Mouse (Mus musculus): ENCODE measurements around the gene Klhl30. TPM values are rescaled to one million over a fixed set of nuclear protein-coding genes. Genes with fewer than 3 reads are reported as not detected.
A peak's percentile ranks its signal among the peaks of the same experiment; 100 is the strongest.

The Klhl30 gene
- polyA plus RNA-seq (2015; fragmentation: Nextera tagmentation; extraction: Ambion mirVana): 0.44 and 0.53 TPM in 2 replicates

DNA sequence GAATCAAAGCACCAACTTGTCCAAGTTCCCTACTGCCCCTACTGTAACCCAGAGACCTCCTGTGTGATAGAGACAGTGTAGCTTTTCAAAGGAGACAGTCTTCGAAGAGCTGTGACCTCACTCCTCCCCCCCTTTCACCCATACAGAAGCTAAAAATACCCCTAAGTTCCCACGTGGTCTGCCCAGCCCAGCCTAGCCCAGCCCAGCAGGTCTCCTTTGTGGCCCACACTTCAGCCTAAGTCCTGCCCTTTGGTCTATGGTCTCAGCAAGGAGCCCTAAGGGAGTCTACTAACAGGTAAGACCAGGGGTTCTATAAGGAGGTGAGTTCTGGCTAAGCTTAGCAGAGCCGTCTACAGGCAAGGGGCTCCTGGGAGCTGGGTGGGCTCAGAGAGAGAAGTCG is at the start of gene Klhl30:
TSS of gene Klhl30 (plus strand) at position 176 of the 400 bp plus-strand sequence.
- no peak within 1 kb of the TSS for H3K4me2 ChIP-seq (replicated peaks)
- H3K9me3 ChIP-seq: no peaks in the 10 kb centered on the region
- no peak for ATAC-seq
- H3K4me3 ChIP-seq (replicated peaks): no peak within 1 kb of the TSS
- WGBS: 59% methylated on average over 4 of the region's 4 CpGs
- no peak within 1 kb of the TSS for H3K9ac ChIP-seq
- no peak within 1 kb of the TSS for H3K27ac ChIP-seq
- H3K4me1 ChIP-seq (replicated peaks): no peaks in the 10 kb centered on the region
- H3K27me3 ChIP-seq (replicated peaks): peaks cover 11% of the 10 kb centered on the region
- H3K36me3 ChIP-seq: no peaks in the 10 kb centered on the region

DNA sequence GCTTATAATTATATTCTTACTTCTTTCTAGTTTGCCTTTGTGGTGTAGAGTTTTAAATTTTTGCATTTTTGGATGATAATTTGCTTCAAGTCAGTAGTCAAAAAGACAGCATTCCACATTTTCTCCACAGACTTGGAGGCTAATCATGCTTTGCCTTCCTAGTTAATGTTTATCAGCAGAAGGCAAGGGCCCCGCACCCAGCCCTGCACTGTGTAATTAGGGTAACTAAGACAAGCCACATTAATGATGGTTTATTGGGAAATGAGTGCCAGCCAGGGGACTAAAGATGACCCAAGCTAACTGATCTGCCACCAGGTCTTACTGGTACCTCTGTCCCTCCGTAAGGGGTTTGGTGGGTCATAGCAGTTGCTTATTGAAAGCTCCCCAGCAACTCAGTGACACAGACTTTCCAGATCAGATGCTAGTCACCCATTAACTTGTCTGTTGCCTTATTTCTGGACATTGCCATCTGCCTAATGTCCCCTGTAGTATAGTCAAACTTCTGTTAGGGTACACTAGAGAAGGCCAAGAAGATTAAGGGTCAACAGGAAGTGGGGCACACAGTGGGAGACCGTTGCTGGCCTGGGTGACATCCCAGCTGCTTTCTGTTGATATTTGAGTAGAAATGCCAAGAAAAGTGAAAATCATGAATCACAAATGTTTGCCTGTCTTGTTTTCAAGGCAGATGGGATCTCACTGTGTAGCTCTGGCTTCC is 49.5 kb upstream of the Klhl30 start:
- WGBS: 43% methylated on average over 3 of the region's 3 CpGs
- peak overlapping the region; percentile 11; the same call in 1 of the 2 replicates for H3K27ac ChIP-seq
- H3K9ac ChIP-seq: no peak overlapping the region

DNA sequence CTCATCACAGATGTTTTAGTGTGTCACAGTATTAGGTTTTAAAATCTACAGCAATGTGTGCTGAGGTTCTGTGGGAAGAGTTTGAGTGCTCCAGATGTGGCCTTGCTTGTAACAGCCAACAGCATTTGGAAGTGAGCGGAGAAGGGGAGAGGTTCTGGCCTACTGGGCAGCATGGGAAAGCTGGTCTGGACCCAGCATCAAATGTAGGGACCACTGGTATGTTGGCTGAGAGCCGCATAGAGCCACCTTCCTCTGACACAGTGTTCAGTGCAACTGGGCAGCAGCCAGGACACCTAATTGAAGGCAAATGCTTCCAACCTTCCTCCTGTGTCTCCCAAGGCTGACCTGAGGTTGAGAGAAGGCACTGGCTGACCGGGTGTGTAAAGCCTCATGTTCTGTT is 48.8 kb upstream of the Klhl30 start:
- Histone ChIP-seq H3K27ac (0 out of 2 replicates have a peak overlapping the region, but pooled peaks have one; percentile 27), H3K4me1 (replicated peaks) (peaks cover 19% of the 10 kb centered on the region), H3K4me3 (replicated peaks) (no peak overlapping the region), H3K4me2 (replicated peaks) (no peak overlapping the region), H3K27me3 (replicated peaks) (no peaks in the 10 kb centered on the region), H3K9ac (no peak overlapping the region), H3K9me3 (no peaks in the 10 kb centered on the region), H3K36me3 (0 out of 2 replicates have a peak, but pooled peaks cover 7% of the 10 kb centered on the region)
- ATAC-seq: no peak
- WGBS: 79% methylated on average over 3 of the region's 3 CpGs

More for the DNA sequence above, 49.5 kb upstream of the Klhl30 start:
- no peak for ATAC-seq
- Histone ChIP-seq H3K4me3 (replicated peaks) (no peak overlapping the region), H3K9me3 (no peaks in the 10 kb centered on the region), H3K4me2 (replicated peaks) (no peak overlapping the region), H3K4me1 (replicated peaks) (peaks cover 19% of the 10 kb centered on the region), H3K36me3 (0 out of 2 replicates have a peak, but pooled peaks cover 7% of the 10 kb centered on the region), H3K27me3 (replicated peaks) (no peaks in the 10 kb centered on the region)

DNA sequence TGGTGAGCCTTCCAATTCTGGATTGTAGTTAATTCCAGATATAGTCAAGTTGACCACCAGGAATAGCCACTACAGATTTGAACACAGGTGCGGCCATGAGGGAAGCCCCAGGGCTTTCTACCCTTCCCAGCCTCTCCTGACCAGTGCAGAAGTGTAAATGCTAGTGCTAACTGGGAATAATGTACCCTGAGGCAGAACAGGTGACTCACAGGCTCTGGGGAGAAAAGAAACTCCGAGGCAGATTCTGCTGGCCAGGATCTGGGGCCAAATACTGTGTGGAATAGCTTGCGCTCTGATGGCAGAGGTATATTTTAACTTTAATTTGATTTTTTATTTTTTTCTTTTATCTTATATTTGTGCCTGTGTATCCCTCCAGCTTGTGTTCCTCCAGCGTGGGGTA is 46.2 kb upstream of the Klhl30 start:
- Histone ChIP-seq H3K27me3 (replicated peaks) (no peaks in the 10 kb centered on the region), H3K4me2 (replicated peaks) (no peak overlapping the region), H3K9ac (no peak overlapping the region), H3K36me3 (peaks cover 22% of the 10 kb centered on the region), H3K27ac (no peak overlapping the region), H3K4me3 (replicated peaks) (no peak overlapping the region), H3K9me3 (no peaks in the 10 kb centered on the region), H3K4me1 (replicated peaks) (peaks cover 11% of the 10 kb centered on the region)
- no peak for ATAC-seq
- WGBS: 91% methylated on average over 4 of the region's 4 CpGs

DNA sequence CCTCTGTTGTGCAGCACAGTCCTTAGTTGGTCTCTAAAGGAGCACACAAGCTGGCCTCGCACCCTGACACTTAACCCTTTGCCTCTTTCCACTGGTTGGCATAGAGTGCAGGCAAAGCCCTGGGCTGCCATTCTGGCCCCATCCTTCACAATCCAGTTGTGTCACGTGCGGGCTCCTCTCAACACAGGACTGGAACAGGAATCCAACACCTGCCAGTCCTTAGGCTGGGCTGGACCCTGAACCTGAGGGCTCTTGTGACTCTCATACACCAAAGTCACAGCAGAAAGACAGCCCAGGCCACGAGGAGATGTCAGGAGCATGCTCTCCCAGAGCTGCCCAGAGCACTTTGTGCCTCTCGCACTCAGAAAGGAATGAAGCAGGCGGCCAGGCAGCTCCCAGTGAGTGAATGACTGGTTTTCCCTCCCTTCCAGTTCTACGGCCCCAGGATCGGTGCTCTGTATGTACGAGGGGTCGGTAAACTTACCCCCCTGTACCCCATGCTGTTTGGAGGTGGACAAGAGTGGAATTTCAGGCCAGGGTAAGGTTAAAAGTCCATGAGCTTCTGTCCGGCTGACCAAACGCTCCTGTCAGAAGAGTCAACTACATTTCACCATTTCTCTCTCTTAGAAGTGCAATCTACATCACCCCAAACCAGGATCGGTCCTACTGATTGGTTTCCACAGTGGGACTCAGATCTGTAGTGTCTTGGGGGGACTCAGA is 41.3 kb upstream of the Klhl30 start:
- Histone ChIP-seq H3K9me3 (no peaks in the 10 kb centered on the region), H3K4me3 (replicated peaks) (no peak overlapping the region), H3K36me3 (peaks cover 22% of the 10 kb centered on the region), H3K27ac (no peak overlapping the region), H3K9ac (no peak overlapping the region), H3K27me3 (replicated peaks) (no peaks in the 10 kb centered on the region), H3K4me1 (replicated peaks) (no peaks in the 10 kb centered on the region), H3K4me2 (replicated peaks) (no peak overlapping the region)
- 93% methylated on average over 13 of the region's 13 CpGs for WGBS
- ATAC-seq: no peak

DNA sequence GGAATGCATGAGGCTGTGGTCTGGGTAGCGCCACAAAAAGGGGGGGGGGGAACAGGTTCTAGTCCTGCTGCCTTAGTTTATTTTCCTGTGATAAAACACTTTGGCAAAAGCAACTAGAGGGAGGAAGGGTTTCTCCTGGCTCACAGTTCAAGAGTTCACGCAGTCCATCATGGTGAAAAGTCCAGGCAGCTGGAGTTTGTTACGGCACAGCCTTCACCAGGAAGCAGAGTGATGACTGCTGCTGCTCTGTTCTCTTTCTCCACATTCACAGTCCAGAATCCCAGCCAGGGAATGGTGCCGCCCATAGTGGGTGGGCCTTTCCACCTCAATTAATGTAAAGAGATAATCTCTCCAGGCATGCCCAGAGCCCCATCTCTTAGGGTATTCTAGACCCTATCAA is 38.5 kb upstream of the Klhl30 start:
- H3K27ac ChIP-seq: no peak overlapping the region
- ATAC-seq: no peak
- no peak overlapping the region for H3K4me2 ChIP-seq (replicated peaks)
- H3K27me3 ChIP-seq (replicated peaks): no peaks in the 10 kb centered on the region
- no peak overlapping the region for H3K9ac ChIP-seq
- H3K4me3 ChIP-seq (replicated peaks): no peak overlapping the region
- no peaks in the 10 kb centered on the region for H3K4me1 ChIP-seq (replicated peaks)
- peaks cover 15% of the 10 kb centered on the region for H3K36me3 ChIP-seq
- no peaks in the 10 kb centered on the region for H3K9me3 ChIP-seq
- 76% methylated on average over 4 of the region's 4 CpGs for WGBS

DNA sequence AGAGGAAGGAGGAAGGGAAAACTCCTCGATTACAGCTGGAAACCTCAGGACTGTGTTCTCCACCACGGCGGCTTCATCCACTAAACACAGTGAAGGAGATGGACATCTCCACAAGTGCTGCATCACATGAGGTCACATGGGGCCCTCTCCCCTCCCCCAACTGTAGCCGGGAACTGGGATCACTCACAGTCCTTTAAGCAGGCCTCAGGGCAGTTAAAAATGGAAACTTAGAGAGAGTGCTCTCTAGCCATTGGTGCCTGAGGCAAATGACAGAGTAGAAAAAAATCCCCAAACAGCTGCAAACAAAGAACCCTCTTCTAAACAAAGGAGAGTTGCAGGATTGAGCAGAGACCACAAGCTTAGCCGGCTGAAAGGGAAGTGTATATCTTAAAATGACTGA is 37.6 kb upstream of the Klhl30 start:
- Histone ChIP-seq H3K9ac (no peak overlapping the region), H3K4me2 (replicated peaks) (no peak overlapping the region; the same call in 1 of the 2 replicates), H3K4me1 (replicated peaks) (no peaks in the 10 kb centered on the region), H3K4me3 (replicated peaks) (no peak overlapping the region), H3K9me3 (no peaks in the 10 kb centered on the region), H3K27ac (peak overlapping the region; percentile 45; the same call in 1 of the 2 replicates), H3K36me3 (peaks cover 10% of the 10 kb centered on the region), H3K27me3 (replicated peaks) (no peaks in the 10 kb centered on the region)
- peak; percentile 22; the same call in 1 of the 2 replicates for ATAC-seq
- 38% methylated on average over 5 of the region's 5 CpGs for WGBS

DNA sequence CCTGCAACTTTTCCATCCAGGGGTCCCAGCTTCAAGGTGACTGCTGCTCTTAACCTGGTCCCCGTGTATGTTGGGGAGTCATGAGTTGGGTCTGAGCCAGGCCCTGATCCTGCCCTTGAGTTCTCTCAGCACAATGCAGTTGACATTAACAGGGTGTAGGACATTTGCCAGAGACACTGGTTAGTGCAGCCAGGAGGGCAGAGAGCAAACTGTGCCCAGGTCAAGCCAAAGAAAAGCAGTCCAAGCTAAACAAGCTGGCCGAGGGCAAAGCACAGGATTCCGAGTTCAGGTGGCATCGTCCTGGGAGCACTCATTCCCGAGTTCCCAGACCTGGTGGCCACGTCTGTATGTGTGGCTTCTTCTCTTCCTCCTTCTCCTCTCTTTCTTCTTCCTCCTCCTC is 33.2 kb upstream of the Klhl30 start:
- H3K4me1 ChIP-seq (replicated peaks): 0 out of 2 replicates have a peak, but pooled peaks cover 2% of the 10 kb centered on the region
- H3K27me3 ChIP-seq (replicated peaks): no peaks in the 10 kb centered on the region
- no peak overlapping the region for H3K4me2 ChIP-seq (replicated peaks)
- no peaks in the 10 kb centered on the region for H3K9me3 ChIP-seq
- 78% methylated on average over 6 of the region's 6 CpGs for WGBS
- no peak for ATAC-seq
- no peaks in the 10 kb centered on the region for H3K36me3 ChIP-seq
- no peak overlapping the region for H3K4me3 ChIP-seq (replicated peaks)
- H3K27ac ChIP-seq: no peak overlapping the region
- H3K9ac ChIP-seq: no peak overlapping the region

DNA sequence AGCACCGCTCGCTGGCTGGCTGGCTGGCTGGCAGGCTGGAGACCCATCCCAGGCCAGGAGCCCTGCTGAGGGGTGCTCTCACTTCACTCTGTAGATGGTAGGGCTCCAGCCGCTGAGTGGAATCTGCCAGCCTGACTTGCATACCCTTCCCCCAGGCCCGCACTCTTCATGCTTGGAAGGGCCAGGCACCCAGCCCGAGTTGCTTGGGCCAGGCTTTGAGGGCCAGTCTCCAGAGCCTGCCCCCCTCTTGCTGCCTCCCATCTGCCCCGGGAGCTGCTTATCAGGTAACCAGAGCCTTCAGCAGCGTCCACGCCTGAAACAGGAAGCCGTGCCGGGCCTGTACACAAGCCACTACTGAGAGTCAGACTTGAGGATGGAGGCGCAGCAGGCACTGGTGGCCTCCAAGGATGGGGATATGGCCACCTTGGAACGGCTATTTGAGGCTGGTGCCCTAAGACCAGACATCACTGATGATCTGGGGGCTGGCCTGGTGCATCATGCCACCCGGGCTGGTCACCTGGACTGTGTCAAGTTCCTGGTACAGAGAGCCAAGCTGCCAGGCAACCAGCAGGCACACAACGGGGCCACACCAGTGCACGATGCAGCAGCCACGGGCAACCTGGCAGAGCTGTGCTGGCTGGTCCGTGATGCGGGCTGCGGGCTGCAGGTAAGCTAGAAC is 28.9 kb upstream of the Klhl30 start, which contains the start of gene Espnl:
TSS of gene Espnl (plus strand) at position 316 of the 679 bp plus-strand sequence.
- Histone ChIP-seq H3K4me3 (replicated peaks) (no peak within 1 kb of the TSS), H3K9me3 (no peaks in the 10 kb centered on the region), H3K27me3 (replicated peaks) (no peaks in the 10 kb centered on the region), H3K27ac (no peak within 1 kb of the TSS), H3K4me1 (replicated peaks) (0 out of 2 replicates have a peak, but pooled peaks cover 2% of the 10 kb centered on the region), H3K9ac (no peak within 1 kb of the TSS), H3K4me2 (replicated peaks) (no peak within 1 kb of the TSS), H3K36me3 (no peaks in the 10 kb centered on the region)
- ATAC-seq: 0 out of 2 replicates have a peak, but pooled peaks have one; percentile 29
- 55% methylated on average over 19 of the region's 19 CpGs for WGBS

DNA sequence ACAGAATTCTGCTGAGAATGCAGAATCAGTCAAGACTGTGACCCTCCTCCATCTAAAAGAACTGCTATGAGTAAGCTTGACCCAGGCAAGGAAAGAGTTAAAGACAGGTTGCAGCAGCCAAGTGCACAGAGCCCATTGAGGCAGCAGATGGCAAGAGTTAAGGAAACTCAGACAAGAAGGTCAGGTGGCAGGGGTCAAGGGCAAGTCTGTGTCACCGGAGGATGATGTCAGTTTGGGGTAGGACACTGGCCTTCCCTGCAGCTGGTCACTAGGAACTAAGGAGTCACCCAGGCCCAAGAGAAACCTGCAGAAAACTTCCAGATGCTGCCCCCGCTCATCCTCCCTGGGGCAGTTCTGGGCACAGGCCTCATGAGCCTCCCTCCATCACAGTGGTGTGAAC is 26.2 kb upstream of the Klhl30 start:
- H3K27me3 ChIP-seq (replicated peaks): no peaks in the 10 kb centered on the region
- no peak overlapping the region for H3K27ac ChIP-seq
- no peak for ATAC-seq
- H3K4me2 ChIP-seq (replicated peaks): no peak overlapping the region
- no peak overlapping the region for H3K4me3 ChIP-seq (replicated peaks)
- no peak overlapping the region for H3K9ac ChIP-seq
- WGBS: 77% methylated on average over 2 of the region's 2 CpGs
- H3K36me3 ChIP-seq: no peaks in the 10 kb centered on the region
- no peaks in the 10 kb centered on the region for H3K9me3 ChIP-seq
- 0 out of 2 replicates have a peak, but pooled peaks cover 2% of the 10 kb centered on the region for H3K4me1 ChIP-seq (replicated peaks)

DNA sequence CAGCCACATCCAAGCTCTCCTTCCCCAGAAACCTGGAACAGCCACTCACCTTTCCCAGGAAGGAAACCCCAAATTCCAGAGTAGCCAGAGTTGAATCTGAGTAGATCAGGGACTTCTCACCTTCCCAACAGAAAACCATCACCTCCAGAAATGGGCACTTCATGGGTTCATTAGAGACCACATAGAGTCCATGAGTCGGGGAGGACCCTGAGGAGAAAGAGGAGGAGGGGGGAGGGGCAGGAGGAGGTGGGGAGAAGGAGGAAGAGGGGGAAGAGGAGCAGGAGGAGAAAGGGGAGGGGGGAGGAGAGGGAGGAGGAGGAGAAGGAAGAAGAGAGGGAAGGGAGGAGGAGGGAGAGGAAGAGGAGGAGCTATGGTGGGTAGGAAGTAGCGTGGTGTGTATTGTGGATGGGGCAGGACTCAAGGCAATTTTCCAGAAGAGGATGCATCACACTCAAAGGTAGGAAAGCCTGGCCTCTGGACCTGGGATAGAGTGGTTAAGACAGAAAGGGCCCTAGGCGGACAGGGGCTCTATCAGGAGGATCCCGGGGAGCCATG is 25.3 kb upstream of the Klhl30 start:
- H3K4me2 ChIP-seq (replicated peaks): no peak overlapping the region
- ATAC-seq: no peak
- no peak overlapping the region for H3K4me3 ChIP-seq (replicated peaks)
- 0 out of 2 replicates have a peak, but pooled peaks cover 2% of the 10 kb centered on the region for H3K4me1 ChIP-seq (replicated peaks)
- H3K9ac ChIP-seq: no peak overlapping the region
- no peaks in the 10 kb centered on the region for H3K9me3 ChIP-seq
- no peak overlapping the region for H3K27ac ChIP-seq
- WGBS: 68% methylated on average over 4 of the region's 4 CpGs
- no peaks in the 10 kb centered on the region for H3K27me3 ChIP-seq (replicated peaks)
- no peaks in the 10 kb centered on the region for H3K36me3 ChIP-seq

DNA sequence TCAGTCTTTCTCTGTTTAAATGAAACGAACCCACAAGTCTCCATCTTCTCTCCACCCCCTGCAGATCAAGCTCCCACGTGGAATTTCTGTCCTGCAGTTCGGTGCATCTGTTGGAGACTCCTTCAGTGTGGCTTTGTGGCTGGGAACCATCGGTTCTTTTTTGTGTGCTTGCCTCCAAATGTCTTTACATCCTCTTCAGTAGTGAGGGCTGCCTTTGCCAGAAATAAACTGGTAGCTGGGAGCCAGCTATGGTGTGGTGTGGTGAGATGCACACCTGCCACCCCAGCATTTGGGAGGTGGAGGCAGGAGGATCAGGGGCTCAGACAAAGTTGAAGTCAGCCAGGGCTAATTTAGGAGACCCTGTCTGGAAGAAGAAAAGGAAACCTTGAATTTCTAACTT is 18.7 kb upstream of the Klhl30 start:
- ATAC-seq: no peak
- Histone ChIP-seq H3K4me2 (replicated peaks) (no peak overlapping the region), H3K27ac (no peak overlapping the region), H3K27me3 (replicated peaks) (no peaks in the 10 kb centered on the region), H3K4me3 (replicated peaks) (no peak overlapping the region), H3K9me3 (no peaks in the 10 kb centered on the region), H3K36me3 (no peaks in the 10 kb centered on the region), H3K9ac (no peak overlapping the region), H3K4me1 (replicated peaks) (no peaks in the 10 kb centered on the region)
- 54% methylated on average over 4 of the region's 4 CpGs for WGBS
